Mouse (Mus musculus): ENCODE measurements around the gene Cd27.

Cd27 gene

DNA sequence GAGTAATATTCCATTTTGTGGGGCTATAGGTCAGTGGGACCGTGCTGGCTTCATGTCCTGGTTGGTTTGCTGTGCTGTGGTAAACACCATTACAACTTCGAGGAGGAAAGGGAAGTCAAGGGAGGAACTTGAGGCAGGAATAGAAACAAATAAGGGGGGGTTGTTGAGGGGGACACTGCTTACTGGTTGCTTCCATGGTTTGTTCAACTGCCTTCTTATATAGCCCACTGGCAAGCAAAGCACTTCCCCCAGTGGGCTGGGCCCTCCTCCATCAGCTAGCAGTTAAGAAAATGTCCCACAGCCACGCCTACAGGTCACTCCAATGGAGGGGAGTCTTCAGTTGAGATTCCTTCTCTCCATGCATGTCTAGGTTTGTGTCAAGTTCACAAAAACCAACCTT is 15.5 kb upstream of the Cd27 start:
- in situ Hi-C loops (cut with MboI; ENCODE audit: low sequenced_read_pairs) = no loop called here

DNA sequence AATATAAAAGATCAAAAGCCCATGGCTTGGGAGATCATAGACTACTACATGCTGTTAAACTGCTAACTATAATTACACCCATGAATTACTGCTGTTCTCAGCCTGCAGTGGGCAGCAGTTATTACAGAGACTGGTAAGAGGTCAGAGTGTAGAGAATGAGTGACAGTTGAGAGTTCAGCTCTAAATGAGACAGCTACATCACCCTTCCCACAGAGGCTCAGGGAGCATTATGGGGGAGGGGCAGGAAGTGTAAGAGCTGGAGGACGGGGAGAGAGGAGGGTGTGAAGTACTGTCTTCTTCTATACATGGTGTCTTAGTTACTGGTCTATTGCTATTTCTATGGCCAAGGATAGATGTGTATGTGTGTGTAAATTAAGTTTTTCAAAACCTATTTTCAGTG is 7.7 kb upstream of the Cd27 start:
- in situ Hi-C loops (cut with MboI; ENCODE audit: low sequenced_read_pairs) = no loop called here

DNA sequence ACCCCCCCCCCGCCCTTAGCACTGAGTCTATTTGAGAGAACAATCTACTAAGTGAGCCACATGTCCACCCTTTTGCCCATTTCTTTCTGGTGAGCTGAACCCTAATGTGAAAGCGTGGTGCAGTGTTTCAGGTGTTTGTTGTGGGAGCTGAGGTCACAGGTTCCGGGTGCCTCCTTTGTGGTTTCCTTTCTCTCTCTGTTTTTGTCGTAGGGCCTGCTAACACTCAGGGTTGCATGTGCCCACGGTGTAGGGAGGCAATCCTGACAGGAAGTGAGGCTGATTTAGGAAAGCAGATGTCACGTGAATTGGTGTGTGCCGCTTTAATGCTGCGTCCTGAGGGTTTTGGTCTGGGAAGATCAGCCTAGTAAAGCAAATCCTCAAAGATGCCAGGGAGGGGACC is 4.8 kb upstream of the Cd27 start:
- in situ Hi-C loops (cut with MboI; ENCODE audit: low sequenced_read_pairs) = no loop called here

DNA sequence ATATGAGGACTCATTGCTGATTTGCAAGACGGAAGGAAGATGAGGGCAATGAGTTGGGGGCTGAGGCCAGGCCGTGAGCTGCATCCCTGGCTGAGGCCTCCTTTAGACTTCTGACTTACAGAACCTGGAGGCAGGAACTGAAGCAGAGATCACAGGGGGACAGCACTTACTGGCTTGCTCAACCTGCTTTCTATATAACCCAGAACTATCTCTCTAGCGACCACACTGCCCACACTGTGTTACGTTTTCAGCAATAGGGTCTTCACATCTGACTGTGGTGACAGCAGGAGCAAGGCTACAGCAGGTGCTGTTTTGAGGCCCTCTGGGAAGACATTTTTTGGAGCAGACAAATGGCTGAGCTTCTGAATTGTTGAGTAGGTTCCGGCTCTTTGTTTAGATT is 3.8 kb upstream of the Cd27 start:
- in situ Hi-C loops (cut with MboI; ENCODE audit: low sequenced_read_pairs) = no loop called here

DNA sequence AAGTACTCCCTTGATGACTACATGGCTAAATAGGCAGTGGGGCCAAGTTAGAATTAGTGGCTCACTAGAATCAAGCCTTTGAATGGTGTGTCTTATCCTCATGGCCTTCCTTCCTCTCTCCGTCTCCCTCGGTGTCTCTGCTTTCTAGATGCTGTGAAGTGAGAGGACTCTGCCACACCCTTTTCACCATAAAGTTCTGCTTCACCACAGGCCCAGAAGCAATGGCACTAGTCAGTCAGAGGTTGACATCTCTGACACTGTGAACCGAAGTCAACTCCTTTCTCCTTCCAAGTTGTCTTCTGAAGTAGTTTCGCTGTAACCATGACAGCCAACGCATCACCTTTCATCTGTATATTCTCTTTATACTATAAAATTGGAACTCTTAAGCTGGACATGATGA is 2.7 kb upstream of the Cd27 start:
- in situ Hi-C loops (cut with MboI; ENCODE audit: low sequenced_read_pairs) = no loop called here

DNA sequence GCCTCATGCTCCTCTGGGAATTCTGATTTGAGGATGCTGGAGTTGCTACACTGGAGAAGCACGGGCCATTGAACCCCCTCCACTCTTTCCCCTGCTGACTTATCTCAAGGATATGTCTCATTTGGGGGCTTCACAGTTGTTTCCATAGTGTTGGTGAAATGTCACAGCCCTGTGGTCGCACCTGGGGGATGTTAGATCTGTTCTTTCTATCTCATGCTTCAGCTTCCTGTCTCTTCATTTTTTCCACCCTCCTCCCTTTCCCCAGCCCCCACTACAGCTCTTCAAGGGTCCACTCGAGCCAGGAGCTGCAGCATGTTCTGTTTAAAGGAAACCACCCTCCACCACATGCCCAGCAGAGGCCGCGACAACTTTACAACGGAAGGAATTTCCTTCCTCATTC is 1.6 kb upstream of the Cd27 start:
- in situ Hi-C loops (cut with MboI; ENCODE audit: low sequenced_read_pairs) = no loop called here

DNA sequence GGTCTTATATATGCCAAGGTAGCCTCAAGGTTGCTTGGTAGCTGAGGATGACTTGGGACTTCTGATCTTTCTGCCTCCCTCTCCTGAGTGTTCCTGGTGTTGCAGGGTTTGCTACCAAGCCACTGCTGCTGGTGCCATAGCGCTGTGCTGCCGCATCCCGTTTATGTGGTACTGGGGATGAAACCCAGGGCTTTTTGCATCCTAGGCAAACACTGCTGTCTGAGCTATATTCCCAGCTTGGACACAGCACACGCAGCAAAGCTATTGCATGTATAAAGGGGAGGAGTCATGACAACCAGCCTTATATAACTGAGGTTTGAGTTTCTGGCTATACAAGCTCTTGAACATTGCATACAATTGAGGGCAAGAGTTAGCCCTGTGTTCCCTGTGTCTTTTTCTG is 611 bp upstream of the Cd27 start:
- in situ Hi-C loops (cut with MboI; ENCODE audit: low sequenced_read_pairs) = no loop called here

DNA sequence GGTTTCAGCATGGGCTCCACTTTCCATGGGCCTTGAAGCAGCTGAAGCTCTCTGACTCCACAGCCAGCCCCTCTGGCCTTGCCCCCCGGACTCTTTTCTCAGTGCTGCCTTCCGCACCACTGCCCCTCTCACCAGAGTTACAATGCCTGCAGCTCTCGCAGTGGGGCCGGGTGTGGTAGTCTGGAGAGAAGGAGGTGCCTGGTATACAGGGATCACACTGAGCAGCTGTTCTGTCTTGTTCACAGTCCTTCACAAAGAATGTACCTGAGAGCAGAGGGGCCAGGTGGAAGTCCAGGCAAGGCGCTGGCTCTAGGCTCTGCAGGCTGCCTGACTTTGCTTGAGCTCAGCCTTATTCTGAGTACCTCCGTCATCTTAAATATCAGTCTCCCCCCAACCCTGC is 469 bp downstream of the Cd27 start:
- in situ Hi-C loops (cut with MboI; ENCODE audit: low sequenced_read_pairs) = no loop called here

DNA sequence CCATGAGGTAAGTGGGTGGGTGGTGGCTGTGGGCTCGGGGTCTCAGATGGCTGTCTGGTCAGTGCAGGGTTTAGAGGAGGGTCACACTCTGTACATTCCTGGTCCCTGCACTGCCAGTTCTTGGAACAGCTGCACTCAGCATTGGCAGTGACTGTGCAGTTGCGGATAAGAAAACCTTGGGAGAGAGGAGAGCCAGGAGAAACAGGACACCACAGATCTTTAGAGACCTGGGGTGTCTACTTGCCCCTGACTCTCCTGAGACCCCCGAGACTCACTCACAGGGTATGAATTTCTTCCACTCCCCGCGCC is 2.3 kb downstream of the Cd27 start:
- in situ Hi-C loops (cut with MboI; ENCODE audit: low sequenced_read_pairs) = no loop called here

DNA sequence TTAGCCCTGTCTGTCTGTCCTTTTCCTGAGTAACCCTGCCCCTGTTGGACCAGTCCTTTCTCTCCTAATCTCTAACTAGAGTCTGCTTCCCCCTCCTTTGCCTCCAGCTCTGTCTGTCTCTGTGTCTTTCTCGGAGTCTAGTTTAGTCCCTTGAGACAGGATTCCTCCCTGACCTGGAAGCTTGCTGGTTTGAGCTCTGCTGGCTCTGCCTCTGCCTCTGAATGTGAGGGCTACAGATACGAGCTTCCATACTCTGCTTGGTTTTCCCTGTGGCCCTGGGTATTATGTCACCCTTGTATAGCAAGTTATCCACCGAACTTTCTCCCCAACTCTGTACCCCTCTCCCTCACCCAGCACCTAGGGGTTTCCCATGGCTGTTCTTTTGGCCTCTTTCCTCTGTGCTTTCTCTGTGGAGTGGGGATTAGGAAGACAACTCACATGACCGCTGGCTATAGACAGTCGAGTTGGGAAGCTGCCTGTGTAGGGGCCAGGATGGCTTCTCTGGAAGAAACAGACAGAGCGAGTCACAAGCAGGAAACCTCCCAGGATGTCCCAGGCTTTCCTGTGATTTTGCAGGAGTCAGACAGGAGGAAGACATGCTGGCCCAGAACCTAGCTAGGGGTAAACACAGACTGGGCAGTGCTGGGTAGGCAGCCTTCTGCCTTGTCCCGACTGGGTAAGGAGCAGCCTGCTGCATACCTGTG is 2.8 kb downstream of the Cd27 start:
- in situ Hi-C loops (cut with MboI; ENCODE audit: low sequenced_read_pairs) = no loop called here

DNA sequence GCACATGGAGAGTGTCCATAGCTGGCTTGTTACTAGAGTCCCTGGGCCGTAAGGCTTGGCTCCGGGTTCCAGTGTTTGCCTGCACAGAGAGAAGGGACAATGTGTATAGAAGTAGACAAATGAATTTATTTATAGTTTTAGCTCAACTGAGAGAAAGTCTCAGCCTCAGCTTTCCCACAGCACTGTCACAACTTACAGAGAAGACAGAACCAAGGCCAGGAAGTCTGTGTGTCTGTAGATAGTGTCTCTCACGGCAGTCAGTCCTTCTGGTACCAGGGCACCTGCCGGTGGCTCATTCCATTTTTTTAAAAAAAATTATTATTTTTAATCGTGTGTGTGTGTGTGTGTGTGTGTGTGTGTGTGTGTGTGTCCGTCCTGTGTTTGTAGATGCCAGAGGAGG is 4.3 kb downstream of the Cd27 start:
- in situ Hi-C loops (cut with MboI; ENCODE audit: low sequenced_read_pairs) = no loop called here

DNA sequence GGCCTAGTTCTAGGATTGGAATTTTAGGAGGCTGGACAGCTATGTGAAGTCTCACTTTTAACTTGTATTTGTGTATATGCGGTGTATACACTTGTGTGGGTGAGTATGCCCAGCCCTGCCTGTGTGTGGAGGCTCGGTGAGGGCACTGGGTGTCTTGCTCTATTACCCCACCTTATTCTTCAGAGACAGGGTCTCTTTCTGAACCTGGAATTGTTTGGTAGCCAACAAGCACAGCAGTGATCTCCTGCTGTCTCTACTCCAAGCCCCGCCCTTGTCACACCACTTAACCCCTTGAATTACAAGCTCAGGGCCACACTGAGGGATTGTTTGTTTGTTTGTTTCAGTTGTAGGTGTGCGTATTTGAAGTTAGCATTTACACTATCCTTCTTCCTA is 4.8 kb downstream of the Cd27 start:
- in situ Hi-C loops (cut with MboI; ENCODE audit: low sequenced_read_pairs) = no loop called here

DNA sequence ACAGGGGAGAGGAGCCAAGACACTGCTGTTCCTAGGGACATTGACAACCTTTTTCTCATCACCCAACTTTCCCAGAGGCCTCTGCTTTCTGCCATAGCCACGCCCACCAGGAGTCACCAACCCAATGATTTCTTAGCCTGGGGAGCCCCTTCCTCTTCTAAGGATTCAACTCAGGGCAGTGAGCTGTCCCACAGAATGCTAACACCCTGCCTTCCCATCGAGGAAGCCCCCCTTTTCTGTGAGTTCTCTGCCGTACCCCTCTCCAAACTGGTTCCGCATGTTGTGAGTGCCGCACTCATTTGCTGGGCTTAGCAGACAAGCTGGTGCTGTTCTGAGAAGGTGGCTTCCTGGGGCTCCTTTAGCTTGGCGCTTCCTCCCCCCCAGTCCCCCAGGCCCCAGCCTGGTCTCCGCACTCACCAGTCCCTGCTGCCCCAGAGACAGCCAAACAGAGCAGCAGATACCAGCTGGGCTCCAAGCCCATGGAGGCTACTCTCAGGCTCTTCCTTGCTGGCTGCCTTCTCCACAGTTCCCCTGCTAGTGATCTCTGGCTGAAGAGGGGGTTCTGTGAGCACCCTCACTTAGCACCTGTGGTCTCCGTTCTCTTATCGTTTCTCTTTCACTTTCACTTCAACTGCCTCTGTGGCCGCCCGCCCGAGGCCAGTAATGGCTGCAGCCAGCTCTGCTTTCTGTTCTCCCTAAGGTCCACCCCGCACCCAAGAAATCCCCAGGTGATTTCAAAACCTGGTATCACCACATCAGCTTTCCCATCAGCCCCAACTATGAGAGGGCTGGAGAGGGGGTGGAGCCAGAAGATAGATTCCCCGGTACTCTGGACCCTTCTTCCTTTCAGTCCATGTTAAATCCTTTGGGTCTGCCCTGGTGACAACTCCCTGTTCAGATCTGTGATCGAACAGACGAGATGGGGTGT is 5.4 kb downstream of the Cd27 start, which contains the start of gene Tapbpl:
Gene Tapbpl (minus strand): TSS at position 744 of the 928 bp plus-strand sequence.
- in situ Hi-C loops (cut with MboI; ENCODE audit: low sequenced_read_pairs) = no loop called here

DNA sequence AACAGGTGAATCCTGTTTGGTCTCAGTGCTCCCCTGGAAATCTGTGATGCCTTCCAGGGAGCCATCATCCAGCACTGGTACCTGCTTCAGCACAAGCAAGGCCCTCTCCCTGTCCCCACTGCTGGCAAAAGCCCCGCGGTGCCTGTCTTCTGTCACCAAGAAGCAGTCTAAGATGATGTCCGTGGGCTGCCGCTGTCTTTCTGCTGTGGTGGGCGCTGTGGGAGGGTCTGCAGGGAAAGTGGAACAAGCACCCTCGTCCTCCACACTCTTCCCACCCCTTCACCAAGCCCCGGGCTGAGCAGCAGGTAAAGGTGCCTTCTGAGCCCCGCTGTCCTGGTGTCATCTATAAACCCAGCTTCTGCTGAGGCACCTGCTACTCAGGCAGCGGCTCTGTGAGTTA is 6.2 kb downstream of the Cd27 start:
- in situ Hi-C loops (cut with MboI; ENCODE audit: low sequenced_read_pairs) = no loop called here

DNA sequence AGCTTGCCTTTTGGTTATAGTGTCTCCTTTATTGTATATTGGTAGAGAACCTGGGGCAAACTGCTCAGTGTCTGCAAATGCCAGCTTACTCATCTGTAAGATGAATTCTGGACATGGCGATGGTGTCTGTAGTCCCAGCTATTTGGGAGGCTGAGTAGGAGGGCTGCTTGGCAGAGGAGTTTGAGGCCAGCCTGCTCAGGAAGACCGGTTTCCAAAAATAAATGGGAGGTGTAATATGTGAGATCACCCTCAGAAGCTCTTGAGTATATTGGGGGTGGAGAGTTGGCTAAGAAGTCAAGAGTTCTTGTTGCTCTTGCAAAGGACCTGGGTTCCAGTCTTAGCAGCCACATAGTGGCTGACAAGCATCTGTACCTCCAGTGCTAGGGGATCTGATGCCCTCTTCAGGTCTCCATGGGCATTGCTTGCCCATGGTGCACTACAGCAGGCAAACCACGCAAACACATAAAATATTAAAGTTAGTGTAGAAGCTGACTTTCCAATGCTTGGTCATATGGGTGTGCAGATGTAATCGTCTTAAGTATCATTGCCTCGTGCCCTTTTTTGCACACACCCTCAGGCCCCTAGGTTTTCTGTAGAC is 11.2 kb downstream of the Cd27 start:
- in situ Hi-C loops (cut with MboI; ENCODE audit: low sequenced_read_pairs) = loop anchor here (5.0 kb wide), 1 partner anchor 47 kb away; no protein-coding TSS in a partner anchor

DNA sequence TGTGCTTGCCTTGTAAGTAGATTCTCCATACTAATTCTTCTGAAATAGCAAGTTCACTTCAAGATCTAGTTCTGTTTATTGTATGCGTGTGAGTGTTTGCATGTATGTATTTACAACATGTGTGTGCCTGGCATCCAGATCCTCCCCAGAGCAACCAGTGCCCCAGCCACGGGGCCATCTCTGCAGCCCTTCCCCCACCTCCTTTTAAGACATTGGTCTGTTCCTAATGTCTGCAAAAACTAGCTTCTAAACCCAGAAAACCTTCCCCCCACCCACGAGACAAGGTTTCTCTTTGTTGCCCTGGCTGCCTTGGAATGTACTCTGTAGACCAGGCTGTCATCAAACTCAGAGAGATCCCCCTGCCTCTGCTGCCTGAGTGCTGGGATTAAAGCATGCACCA is 14.2 kb downstream of the Cd27 start:
- in situ Hi-C loops (cut with MboI; ENCODE audit: low sequenced_read_pairs) = no loop called here

DNA sequence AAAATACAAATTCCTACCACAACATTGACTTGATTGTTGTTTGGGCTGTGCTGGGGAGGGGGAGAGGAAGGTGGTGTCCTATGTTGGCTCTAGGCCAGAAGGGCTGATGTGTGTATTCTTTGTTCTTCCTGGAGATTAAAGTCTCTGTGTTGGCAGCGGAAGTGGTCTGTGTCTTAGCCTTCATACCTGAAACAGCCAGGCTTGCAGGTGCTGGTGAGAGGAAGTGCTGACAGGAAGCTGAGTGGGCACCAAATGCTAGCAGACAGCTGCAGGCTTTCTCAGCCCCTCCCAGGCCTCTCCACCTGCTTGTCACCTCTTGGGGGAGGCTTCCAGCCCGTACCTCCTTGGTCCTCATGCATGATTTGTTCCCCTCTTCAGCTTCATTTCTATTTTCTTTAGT is 14.7 kb downstream of the Cd27 start:
- in situ Hi-C loops (cut with MboI; ENCODE audit: low sequenced_read_pairs) = no loop called here

DNA sequence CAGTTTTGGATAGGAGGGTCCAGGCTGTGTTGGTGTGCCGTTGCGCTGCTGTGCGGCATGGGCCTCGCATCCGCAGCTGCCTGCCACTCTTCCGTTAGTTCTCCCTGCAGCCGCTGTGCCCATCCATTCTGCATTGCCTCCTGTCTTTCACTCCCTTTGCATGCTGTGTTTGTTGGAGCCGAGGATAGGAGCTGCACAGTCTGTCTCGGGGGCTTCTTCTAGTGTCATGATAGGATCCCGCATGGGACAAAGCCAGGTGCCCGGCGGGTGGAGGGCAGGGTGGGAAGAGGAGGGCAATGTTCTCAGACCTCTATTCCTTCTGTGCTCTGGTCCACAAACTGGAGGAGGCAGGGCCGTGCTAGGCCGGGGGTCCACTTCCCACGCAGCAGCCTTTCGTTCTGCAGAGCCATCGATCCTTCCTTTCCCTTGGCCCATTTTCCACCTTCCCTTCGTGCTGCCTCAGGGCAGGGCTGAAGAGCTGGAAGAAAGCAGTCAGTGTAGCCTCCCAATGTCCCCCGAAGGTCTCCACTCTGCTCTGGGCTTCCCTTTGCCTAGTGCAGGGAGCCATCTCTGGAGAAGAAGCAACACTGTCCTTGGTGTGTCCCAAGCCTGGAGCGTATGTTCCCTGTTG is 15.6 kb downstream of the Cd27 start:
- in situ Hi-C loops (cut with MboI; ENCODE audit: low sequenced_read_pairs) = no loop called here

DNA sequence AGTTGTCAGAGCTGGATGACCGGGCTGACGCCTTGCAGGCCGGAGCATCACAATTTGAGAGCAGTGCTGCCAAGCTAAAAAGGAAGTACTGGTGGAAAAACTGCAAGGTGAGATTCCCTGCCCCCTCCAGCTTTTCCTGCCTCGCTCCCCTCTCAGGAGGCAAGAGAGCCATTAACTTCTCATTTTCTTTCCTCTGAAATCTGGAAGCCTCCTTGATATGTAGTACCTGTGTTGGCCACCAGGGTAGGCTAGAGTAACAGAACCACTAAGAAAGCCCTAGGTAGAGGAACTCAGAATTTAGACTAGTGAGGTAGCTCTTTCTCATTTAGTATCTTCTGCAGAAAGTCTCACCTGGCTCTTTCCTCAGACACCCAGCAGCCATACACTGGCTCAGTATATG is 17.8 kb downstream of the Cd27 start:
- in situ Hi-C loops (cut with MboI; ENCODE audit: low sequenced_read_pairs) = no loop called here

DNA sequence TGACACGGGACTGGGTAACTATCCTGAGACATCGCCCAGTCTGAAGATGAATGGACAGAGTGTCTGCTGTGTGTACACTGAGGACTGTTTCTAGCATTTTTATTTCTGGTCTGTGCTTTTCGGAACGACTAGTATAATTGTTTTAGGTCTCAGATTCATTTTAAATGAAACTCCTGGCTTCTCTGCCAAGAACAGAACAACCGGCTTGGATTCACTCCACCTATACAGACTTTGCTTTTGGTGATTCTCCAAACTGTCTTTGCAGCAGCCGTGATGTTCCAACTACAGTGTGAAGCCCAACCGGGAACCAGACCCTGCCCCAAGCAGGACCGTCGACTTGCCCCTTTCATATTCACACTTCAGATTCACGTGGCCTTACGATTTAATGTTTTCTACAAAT is 18.9 kb downstream of the Cd27 start:
- in situ Hi-C loops (cut with MboI; ENCODE audit: low sequenced_read_pairs) = no loop called here

DNA sequence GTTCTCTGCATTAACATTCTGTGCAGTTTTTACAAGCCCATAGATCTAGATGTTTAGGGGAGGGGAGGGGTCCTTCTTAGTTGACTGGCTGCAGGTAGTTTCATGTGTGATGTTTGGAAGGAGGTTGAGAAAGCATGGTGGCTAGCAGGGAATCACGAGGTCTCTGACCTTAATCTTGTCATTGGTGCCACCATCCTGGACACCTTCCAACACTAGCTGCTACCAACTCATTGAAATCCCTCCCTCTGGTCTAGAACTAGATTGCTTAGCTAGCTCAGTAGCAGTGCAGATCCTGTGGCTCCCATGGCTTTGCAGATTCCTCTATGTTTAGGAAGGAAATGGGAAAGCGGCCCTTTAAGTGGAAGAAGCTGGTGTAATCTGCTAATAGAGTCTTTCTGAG is 19.9 kb downstream of the Cd27 start:
- in situ Hi-C loops (cut with MboI; ENCODE audit: low sequenced_read_pairs) = no loop called here

Data from CH12F3 (cell line).